Mouse (Mus musculus): ENCODE results near the gene Emsy. TPM values are rescaled to one million over a fixed set of nuclear protein-coding genes. Genes with fewer than 3 reads are reported as not detected.

The Emsy gene
- polyA plus RNA-seq, 1 experiment from 2014 or later: 35.2 TPM

- H3K9me3 ChIP-seq: no peaks in the 10 kb centered on the region
- no peak overlapping the region for H3K4me3 ChIP-seq
- no peak overlapping the region for H3K9ac ChIP-seq
- no peaks in the 10 kb centered on the region for H3K36me3 ChIP-seq
- H3K4me1 ChIP-seq: peaks cover 22% of the 10 kb centered on the region
- H3K27ac ChIP-seq: peak overlapping the region; percentile 46; the same call in 1 of the 2 replicates
- no peak for ATAC-seq (ENCODE audit: insufficient number of reproducible peaks, insufficient read depth, low FRiP score, low TSS enrichment)
- no peaks in the 10 kb centered on the region for H3K27me3 ChIP-seq
- 85% methylated on average over 1 of the region's 1 CpGs for WGBS
- no peak overlapping the region for H3K4me2 ChIP-seq (replicated peaks)
These were observed 33.5 kb upstream of the Emsy start for GRCm38 (mm10) chr7:98690126-98690525.

- no peaks in the 10 kb centered on the region for H3K36me3 ChIP-seq
- H3K4me3 ChIP-seq: 0 out of 2 replicates have a peak overlapping the region, but pooled peaks have one; percentile 14
- H3K4me2 ChIP-seq (replicated peaks): peak overlapping the region; percentile 39
- H3K4me1 ChIP-seq: peaks cover 16% of the 10 kb centered on the region
- peak; percentile 86; the same call in 1 of the 2 replicates for ATAC-seq (ENCODE audit: insufficient number of reproducible peaks, insufficient read depth, low FRiP score, low TSS enrichment)
- no peak overlapping the region for H3K9ac ChIP-seq
- 7% methylated on average over 13 of the region's 13 CpGs for WGBS
- no peaks in the 10 kb centered on the region for H3K9me3 ChIP-seq
- H3K27ac ChIP-seq: peak overlapping the region; percentile 47
- no peaks in the 10 kb centered on the region for H3K27me3 ChIP-seq
These were observed 29.3 kb upstream of the Emsy start for GRCm38 (mm10) chr7:98685895-98686294.

GRCm38 (mm10) chr7:98682821-98683220 is 26.2 kb upstream of the Emsy start:
- no peaks in the 10 kb centered on the region for H3K9me3 ChIP-seq
- peaks cover 33% of the 10 kb centered on the region for H3K4me1 ChIP-seq
- no peak overlapping the region for H3K27ac ChIP-seq
- WGBS: 94% methylated on average over 10 of the region's 10 CpGs
- H3K36me3 ChIP-seq: no peaks in the 10 kb centered on the region
- no peak overlapping the region for H3K4me3 ChIP-seq
- ATAC-seq (ENCODE audit: insufficient number of reproducible peaks, insufficient read depth, low FRiP score, low TSS enrichment): no peak
- H3K4me2 ChIP-seq (replicated peaks): no peak overlapping the region
- H3K9ac ChIP-seq: no peak overlapping the region
- no peaks in the 10 kb centered on the region for H3K27me3 ChIP-seq

GRCm38 (mm10) chr7:98680691-98681090 is 24.1 kb upstream of the Emsy start:
- no peaks in the 10 kb centered on the region for H3K9me3 ChIP-seq
- H3K4me2 ChIP-seq (replicated peaks): no peak overlapping the region
- no peaks in the 10 kb centered on the region for H3K36me3 ChIP-seq
- no peaks in the 10 kb centered on the region for H3K27me3 ChIP-seq
- ATAC-seq (ENCODE audit: insufficient number of reproducible peaks, insufficient read depth, low FRiP score, low TSS enrichment): no peak
- 72% methylated on average over 2 of the region's 2 CpGs for WGBS
- peaks cover 29% of the 10 kb centered on the region for H3K4me1 ChIP-seq
- H3K9ac ChIP-seq: no peak overlapping the region
- H3K27ac ChIP-seq: no peak overlapping the region
- no peak overlapping the region for H3K4me3 ChIP-seq

- Histone ChIP-seq H3K4me2 (replicated peaks) (no peak overlapping the region), H3K27ac (no peak overlapping the region), H3K36me3 (no peaks in the 10 kb centered on the region), H3K9me3 (no peaks in the 10 kb centered on the region), H3K4me1 (peaks cover 24% of the 10 kb centered on the region), H3K4me3 (no peak overlapping the region), H3K27me3 (no peaks in the 10 kb centered on the region), H3K9ac (no peak overlapping the region)
- no peak for ATAC-seq (ENCODE audit: insufficient number of reproducible peaks, insufficient read depth, low FRiP score, low TSS enrichment)
- WGBS: 39% methylated on average over 7 of the region's 7 CpGs
These were observed 21.9 kb upstream of the Emsy start for GRCm38 (mm10) chr7:98678441-98678840.

GRCm38 (mm10) chr7:98677511-98677910 is 20.9 kb upstream of the Emsy start:
- Histone ChIP-seq H3K9me3 (no peaks in the 10 kb centered on the region), H3K4me3 (no peak overlapping the region), H3K27me3 (no peaks in the 10 kb centered on the region), H3K36me3 (no peaks in the 10 kb centered on the region), H3K4me1 (peaks cover 30% of the 10 kb centered on the region), H3K4me2 (replicated peaks) (no peak overlapping the region), H3K9ac (no peak overlapping the region), H3K27ac (no peak overlapping the region)
- WGBS: 53% methylated on average over 2 of the region's 2 CpGs
- ATAC-seq (ENCODE audit: insufficient number of reproducible peaks, insufficient read depth, low FRiP score, low TSS enrichment): no peak

- Histone ChIP-seq H3K27me3 (no peaks in the 10 kb centered on the region), H3K36me3 (no peaks in the 10 kb centered on the region), H3K27ac (no peak overlapping the region), H3K9me3 (no peaks in the 10 kb centered on the region), H3K4me2 (replicated peaks) (no peak overlapping the region), H3K9ac (no peak overlapping the region), H3K4me1 (peaks cover 41% of the 10 kb centered on the region), H3K4me3 (no peak overlapping the region)
- WGBS: 79% methylated on average over 4 of the region's 4 CpGs
- no peak for ATAC-seq (ENCODE audit: insufficient number of reproducible peaks, insufficient read depth, low FRiP score, low TSS enrichment)
These were observed 17.8 kb upstream of the Emsy start for GRCm38 (mm10) chr7:98674344-98674743.

GRCm38 (mm10) chr7:98672241-98672955 is 15.8 kb upstream of the Emsy start:
- H3K36me3 ChIP-seq: no peaks in the 10 kb centered on the region
- H3K9me3 ChIP-seq: no peaks in the 10 kb centered on the region
- peak; percentile 77; the same call in 1 of the 2 replicates for ATAC-seq (ENCODE audit: insufficient number of reproducible peaks, insufficient read depth, low FRiP score, low TSS enrichment)
- H3K4me2 ChIP-seq (replicated peaks): no peak overlapping the region
- H3K9ac ChIP-seq: no peak overlapping the region
- H3K4me1 ChIP-seq: peaks cover 35% of the 10 kb centered on the region
- no peaks in the 10 kb centered on the region for H3K27me3 ChIP-seq
- H3K4me3 ChIP-seq: no peak overlapping the region
- WGBS: 28% methylated on average over 11 of the region's 11 CpGs
- H3K27ac ChIP-seq: peak overlapping the region; percentile 72

- no peaks in the 10 kb centered on the region for H3K27me3 ChIP-seq
- no peaks in the 10 kb centered on the region for H3K9me3 ChIP-seq
- 47% methylated on average over 9 of the region's 9 CpGs for WGBS
- H3K9ac ChIP-seq: no peak overlapping the region
- no peaks in the 10 kb centered on the region for H3K36me3 ChIP-seq
- H3K27ac ChIP-seq: peak overlapping the region; percentile 72; the same call in 1 of the 2 replicates
- peaks cover 35% of the 10 kb centered on the region for H3K4me1 ChIP-seq
- H3K4me2 ChIP-seq (replicated peaks): no peak overlapping the region
- no peak for ATAC-seq (ENCODE audit: insufficient number of reproducible peaks, insufficient read depth, low FRiP score, low TSS enrichment)
- no peak overlapping the region for H3K4me3 ChIP-seq
These were observed 14.8 kb upstream of the Emsy start for GRCm38 (mm10) chr7:98671416-98671815.

GRCm38 (mm10) chr7:98670831-98671230 is 14.2 kb upstream of the Emsy start:
- no peak for ATAC-seq (ENCODE audit: insufficient number of reproducible peaks, insufficient read depth, low FRiP score, low TSS enrichment)
- WGBS: 89% methylated on average over 4 of the region's 4 CpGs
- Histone ChIP-seq H3K9me3 (no peaks in the 10 kb centered on the region), H3K36me3 (no peaks in the 10 kb centered on the region), H3K4me1 (peaks cover 35% of the 10 kb centered on the region), H3K9ac (no peak overlapping the region), H3K27me3 (no peaks in the 10 kb centered on the region), H3K4me3 (no peak overlapping the region), H3K4me2 (replicated peaks) (no peak overlapping the region), H3K27ac (no peak overlapping the region)

- Histone ChIP-seq H3K4me2 (replicated peaks) (no peak overlapping the region), H3K4me1 (peaks cover 35% of the 10 kb centered on the region), H3K9me3 (no peaks in the 10 kb centered on the region), H3K27me3 (no peaks in the 10 kb centered on the region), H3K4me3 (no peak overlapping the region), H3K9ac (no peak overlapping the region), H3K36me3 (no peaks in the 10 kb centered on the region), H3K27ac (peak overlapping the region; percentile 77)
- WGBS: 25% methylated on average over 6 of the region's 6 CpGs
- 0 out of 2 replicates have a peak, but pooled peaks have one; percentile 39 for ATAC-seq (ENCODE audit: insufficient number of reproducible peaks, insufficient read depth, low FRiP score, low TSS enrichment)
These were observed 11.6 kb upstream of the Emsy start for GRCm38 (mm10) chr7:98667956-98668746.

- no peaks in the 10 kb centered on the region for H3K27me3 ChIP-seq
- H3K9ac ChIP-seq: no peak overlapping the region
- H3K4me2 ChIP-seq (replicated peaks): no peak overlapping the region
- ATAC-seq (ENCODE audit: insufficient number of reproducible peaks, insufficient read depth, low FRiP score, low TSS enrichment): no peak
- no peak overlapping the region for H3K27ac ChIP-seq
- no peak overlapping the region for H3K4me3 ChIP-seq
- H3K4me1 ChIP-seq: peaks cover 11% of the 10 kb centered on the region
- no peaks in the 10 kb centered on the region for H3K36me3 ChIP-seq
- no peaks in the 10 kb centered on the region for H3K9me3 ChIP-seq
- WGBS: 84% methylated on average over 6 of the region's 6 CpGs
These were observed 9.1 kb upstream of the Emsy start for GRCm38 (mm10) chr7:98665726-98666125.
